Mouse (Mus musculus): ENCODE data around the gene Specc1. TPM values are rescaled to one million over a fixed set of nuclear protein-coding genes. Genes with fewer than 3 reads are reported as not detected.

The Specc1 gene
- polyA plus RNA-seq, 1 experiment, result 10.2 TPM

DNA sequence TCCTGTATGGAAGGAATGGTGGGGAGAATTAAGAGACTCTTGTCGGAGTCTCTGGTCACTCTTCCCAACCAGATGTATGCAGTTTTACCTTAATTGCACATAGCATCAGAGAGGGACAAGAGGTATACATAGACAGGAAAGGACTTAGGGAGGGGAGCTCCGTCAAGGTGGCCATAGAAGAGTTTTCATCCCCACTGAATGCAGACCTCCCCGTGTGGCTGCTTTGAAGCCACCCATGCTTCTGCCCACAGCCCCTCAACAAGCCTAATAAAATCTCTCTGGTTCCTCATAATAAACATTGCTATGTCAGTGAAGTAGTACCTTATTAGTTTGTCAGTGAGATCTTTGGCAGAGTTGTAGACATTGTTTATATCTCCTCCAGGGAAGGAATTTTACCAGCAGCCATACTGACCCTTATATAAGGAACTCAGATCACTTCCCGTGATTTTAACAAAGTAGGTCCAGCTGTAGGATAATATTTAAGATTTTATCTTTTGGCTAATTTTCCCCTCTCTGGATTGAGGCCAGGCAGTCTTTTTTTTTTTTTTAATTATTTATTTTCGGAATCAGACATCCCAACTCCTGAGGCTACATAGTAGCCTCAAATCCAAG is 244.4 kb downstream of the Specc1 start:
- Histone ChIP-seq H3K4me1 (ENCODE audit: control insufficient read depth, insufficient read depth, insufficient read length, low read length) (no peaks in the 10 kb centered on the region), H3K27me3 (ENCODE audit: control insufficient read depth, insufficient read depth, low read length) (no peaks in the 10 kb centered on the region), H3K36me3 (ENCODE audit: control insufficient read depth, insufficient read depth, low read length) (peaks cover 3% of the 10 kb centered on the region; the same call in 1 of the 2 replicates), H3K27ac (ENCODE audit: insufficient read depth, low read depth, low read length) (no peak overlapping the region), H3K4me3 (ENCODE audit: low read depth, low read length) (no peak overlapping the region)
- TF ChIP-seq CTCF (IDR thresholded peaks at IDR 0.05; ENCODE audit: extremely low read depth, insufficient read length, insufficient replicate concordance, low read depth, low read length) (no peak), POLR2A (IDR thresholded peaks at IDR 0.05; ENCODE audit: low read depth, low read length) (no peak)
- WGBS, result 70% methylated on average over 5 of the region's 5 CpGs

GRCm38 (mm10) chr11:62202645-62203044 is 246.1 kb downstream of the Specc1 start:
- TF ChIP-seq POLR2A (IDR thresholded peaks at IDR 0.05; ENCODE audit: low read depth, low read length), result no peak
- no peak for TF ChIP-seq CTCF (IDR thresholded peaks at IDR 0.05; ENCODE audit: extremely low read depth, insufficient read length, insufficient replicate concordance, low read depth, low read length)
- no peaks in the 10 kb centered on the region for H3K4me1 ChIP-seq (ENCODE audit: control insufficient read depth, insufficient read depth, insufficient read length, low read length)
- 91% methylated on average over 1 of the region's 1 CpGs for WGBS
- no peaks in the 10 kb centered on the region for H3K27me3 ChIP-seq (ENCODE audit: control insufficient read depth, insufficient read depth, low read length)
- peaks cover 3% of the 10 kb centered on the region; the same call in 1 of the 2 replicates for H3K36me3 ChIP-seq (ENCODE audit: control insufficient read depth, insufficient read depth, low read length)
- no peak overlapping the region for H3K27ac ChIP-seq (ENCODE audit: insufficient read depth, low read depth, low read length)
- no peak overlapping the region for H3K4me3 ChIP-seq (ENCODE audit: low read depth, low read length)

DNA sequence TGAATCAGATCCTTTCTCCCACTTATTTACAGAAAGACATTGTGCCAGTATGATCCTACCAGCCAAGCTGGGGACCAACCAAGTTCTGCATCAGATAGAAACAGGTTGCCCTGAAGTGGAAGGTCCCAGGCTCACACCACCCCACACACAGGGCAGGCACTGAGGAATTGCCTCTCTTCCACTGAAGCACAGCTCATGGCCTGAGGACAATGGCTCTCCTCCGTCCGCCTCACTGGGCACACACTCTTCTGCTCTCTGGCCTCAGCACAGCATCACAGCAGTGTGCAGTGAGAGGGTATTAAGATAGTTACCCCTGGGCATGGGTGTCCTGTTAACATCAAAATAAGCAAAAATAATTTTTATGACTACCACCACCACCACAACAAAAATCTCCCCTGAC is 252.5 kb downstream of the Specc1 start:
- no peaks in the 10 kb centered on the region for H3K27me3 ChIP-seq (ENCODE audit: control insufficient read depth, insufficient read depth, low read length)
- H3K4me3 ChIP-seq (ENCODE audit: low read depth, low read length), result no peak overlapping the region
- 94% methylated on average over 2 of the region's 2 CpGs for WGBS
- peaks cover 5% of the 10 kb centered on the region; the same call in 1 of the 2 replicates for H3K36me3 ChIP-seq (ENCODE audit: control insufficient read depth, insufficient read depth, low read length)
- TF ChIP-seq POLR2A (IDR thresholded peaks at IDR 0.05; ENCODE audit: low read depth, low read length) (no peak), CTCF (IDR thresholded peaks at IDR 0.05; ENCODE audit: extremely low read depth, insufficient read length, insufficient replicate concordance, low read depth, low read length) (no peak)
- peaks cover 16% of the 10 kb centered on the region; the same call in 1 of the 2 replicates for H3K4me1 ChIP-seq (ENCODE audit: control insufficient read depth, insufficient read depth, insufficient read length, low read length)
- H3K27ac ChIP-seq (ENCODE audit: insufficient read depth, low read depth, low read length), result no peak overlapping the region

DNA sequence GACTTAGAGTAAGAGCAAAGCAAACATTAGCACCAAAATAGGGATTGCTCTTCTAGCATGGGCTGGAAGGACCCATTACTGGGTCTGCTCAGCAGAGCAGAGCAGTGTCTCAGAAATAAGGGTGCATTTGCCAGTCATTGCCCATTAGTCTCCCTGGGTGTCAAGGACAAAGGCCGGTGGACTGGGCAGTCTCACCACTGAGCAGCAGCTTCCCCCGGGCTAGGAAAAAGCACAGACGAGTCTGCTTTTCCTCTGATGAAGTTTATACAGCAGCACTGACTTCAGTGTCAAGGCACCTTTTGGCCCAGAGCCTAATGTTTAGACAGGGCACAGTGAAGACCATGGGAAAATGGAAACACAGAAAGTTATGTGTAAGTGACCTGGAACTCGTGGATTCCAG is 253.3 kb downstream of the Specc1 start:
- WGBS, result 76% methylated on average over 4 of the region's 4 CpGs
- Histone ChIP-seq H3K4me3 (ENCODE audit: low read depth, low read length) (no peak overlapping the region), H3K36me3 (ENCODE audit: control insufficient read depth, insufficient read depth, low read length) (peaks cover 5% of the 10 kb centered on the region; the same call in 1 of the 2 replicates), H3K4me1 (ENCODE audit: control insufficient read depth, insufficient read depth, insufficient read length, low read length) (peaks cover 16% of the 10 kb centered on the region; the same call in 1 of the 2 replicates), H3K27ac (ENCODE audit: insufficient read depth, low read depth, low read length) (no peak overlapping the region), H3K27me3 (ENCODE audit: control insufficient read depth, insufficient read depth, low read length) (no peaks in the 10 kb centered on the region)
- TF ChIP-seq POLR2A (IDR thresholded peaks at IDR 0.05; ENCODE audit: low read depth, low read length) (no peak), CTCF (IDR thresholded peaks at IDR 0.05; ENCODE audit: extremely low read depth, insufficient read length, insufficient replicate concordance, low read depth, low read length) (no peak)

DNA sequence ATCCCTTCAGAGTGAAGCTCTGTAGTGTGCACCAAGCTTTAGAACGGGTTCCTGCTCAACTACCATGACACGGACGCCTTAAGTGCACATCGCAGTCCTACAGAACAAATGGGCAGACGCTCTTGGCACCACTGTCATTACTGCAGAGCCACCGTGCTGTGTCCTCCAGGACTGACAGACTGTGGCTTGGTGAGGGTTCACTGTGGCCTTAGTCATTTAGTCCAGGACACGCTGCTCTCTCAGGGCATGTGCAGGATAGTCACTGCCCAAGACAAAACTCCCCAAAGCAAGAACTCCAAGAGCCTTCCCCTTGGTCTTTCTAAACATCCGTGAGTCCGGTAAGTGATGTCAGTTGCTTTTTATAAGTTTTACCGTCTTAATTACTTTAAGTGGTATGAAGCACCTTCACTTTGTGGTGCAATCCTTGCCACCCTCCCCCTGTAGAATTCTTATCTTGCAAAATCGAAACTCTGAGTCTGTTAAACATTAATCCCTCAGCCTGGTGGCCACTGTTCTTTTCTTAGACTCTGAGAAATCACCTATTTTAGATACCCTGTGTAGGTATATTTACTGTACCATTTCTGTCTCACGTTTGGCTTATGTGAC is 256.9 kb downstream of the Specc1 start:
- 49% methylated on average over 12 of the region's 12 CpGs for WGBS
- no peak overlapping the region for H3K4me3 ChIP-seq (ENCODE audit: low read depth, low read length)
- no peaks in the 10 kb centered on the region for H3K27me3 ChIP-seq (ENCODE audit: control insufficient read depth, insufficient read depth, low read length)
- H3K27ac ChIP-seq (ENCODE audit: insufficient read depth, low read depth, low read length), result peak overlapping the region; percentile 94
- TF ChIP-seq CTCF (IDR thresholded peaks at IDR 0.05; ENCODE audit: extremely low read depth, insufficient read length, insufficient replicate concordance, low read depth, low read length) (no peak), POLR2A (IDR thresholded peaks at IDR 0.05; ENCODE audit: low read depth, low read length) (no peak)
- peaks cover 26% of the 10 kb centered on the region; the same call in 1 of the 2 replicates for H3K4me1 ChIP-seq (ENCODE audit: control insufficient read depth, insufficient read depth, insufficient read length, low read length)
- H3K36me3 ChIP-seq (ENCODE audit: control insufficient read depth, insufficient read depth, low read length), result 0 out of 2 replicates have a peak, but pooled peaks cover 3% of the 10 kb centered on the region

- H3K4me3 ChIP-seq (ENCODE audit: low read depth, low read length), result no peak overlapping the region
- H3K36me3 ChIP-seq (ENCODE audit: control insufficient read depth, insufficient read depth, low read length), result peaks cover 3% of the 10 kb centered on the region; the same call in 1 of the 2 replicates
- no peaks in the 10 kb centered on the region for H3K27me3 ChIP-seq (ENCODE audit: control insufficient read depth, insufficient read depth, low read length)
- peaks cover 29% of the 10 kb centered on the region; the same call in 1 of the 2 replicates for H3K4me1 ChIP-seq (ENCODE audit: control insufficient read depth, insufficient read depth, insufficient read length, low read length)
- H3K27ac ChIP-seq (ENCODE audit: insufficient read depth, low read depth, low read length), result 0 out of 2 replicates have a peak overlapping the region, but pooled peaks have one; percentile 21
- WGBS, result 66% methylated on average over 2 of the region's 2 CpGs
- TF ChIP-seq POLR2A (IDR thresholded peaks at IDR 0.05; ENCODE audit: low read depth, low read length) (no peak), CTCF (IDR thresholded peaks at IDR 0.05; ENCODE audit: extremely low read depth, insufficient read length, insufficient replicate concordance, low read depth, low read length) (no peak)
Observed at GRCm38 (mm10) chr11:62215107-62215506, 258.5 kb downstream of the Specc1 start.

DNA sequence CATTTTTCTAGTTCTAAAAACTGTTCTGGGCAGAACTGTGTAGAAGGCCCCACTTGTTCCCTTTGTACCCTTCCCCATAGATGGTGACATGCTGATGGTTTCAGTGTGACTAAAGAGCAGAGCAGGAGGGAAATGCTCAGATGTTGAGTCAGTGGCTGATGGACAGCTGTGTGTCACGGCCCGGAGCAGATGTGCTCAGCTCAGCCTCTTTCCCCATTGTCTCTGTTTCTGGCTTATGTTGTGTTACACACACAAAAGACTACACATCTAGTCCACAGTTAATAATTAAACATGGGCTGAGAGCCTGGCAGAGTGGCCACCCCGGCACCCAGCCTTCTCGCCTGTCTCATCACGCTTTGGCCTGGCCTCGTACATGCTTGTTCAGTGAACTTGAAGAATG is 261.2 kb downstream of the Specc1 start:
- peaks cover 3% of the 10 kb centered on the region; the same call in 1 of the 2 replicates for H3K36me3 ChIP-seq (ENCODE audit: control insufficient read depth, insufficient read depth, low read length)
- H3K4me3 ChIP-seq (ENCODE audit: low read depth, low read length), result no peak overlapping the region
- peak overlapping the region; percentile 17; the same call in 1 of the 2 replicates for H3K27ac ChIP-seq (ENCODE audit: insufficient read depth, low read depth, low read length)
- no peak for TF ChIP-seq CTCF (IDR thresholded peaks at IDR 0.05; ENCODE audit: extremely low read depth, insufficient read length, insufficient replicate concordance, low read depth, low read length)
- TF ChIP-seq POLR2A (IDR thresholded peaks at IDR 0.05; ENCODE audit: low read depth, low read length), result no peak
- 37% methylated on average over 6 of the region's 6 CpGs for WGBS
- peaks cover 21% of the 10 kb centered on the region; the same call in 1 of the 2 replicates for H3K4me1 ChIP-seq (ENCODE audit: control insufficient read depth, insufficient read depth, insufficient read length, low read length)
- no peaks in the 10 kb centered on the region for H3K27me3 ChIP-seq (ENCODE audit: control insufficient read depth, insufficient read depth, low read length)
